Mouse (Mus musculus) heart, postnatal 10 days (tissue): ENCODE measurements around the gene 1700069L16Rik. TPM values are rescaled to one million over a fixed set of nuclear protein-coding genes. Genes with fewer than 3 reads are reported as not detected.
A peak's percentile ranks its signal among the peaks of the same experiment; 100 is the strongest.

Source experiments
- DNase-seq, 2 experiments: peaks; one replicate each; pipeline ENCODE4 v3.0.0; 2021
- intact Hi-C: fragments of 180-260 bp; cut with DNase I; formaldehyde crosslinking; loops from one replicate; pipeline ENCODE4 v1.15.1; 2025
- total RNA-seq, 2 experiments: library from RNA; stranded (reverse); gene quantifications; 2 replicates each; pipeline ENCODE4 v1.2.3; 2021

1700069L16Rik gene
- total RNA-seq, 2 experiments from 2014 or later: not detected

- DNase-seq: peak; percentile 94 to 95
- intact Hi-C loops: no loop called here
Observed at GRCm38 (mm10) chr5:113735345-113736112, 11.0 kb upstream of the 1700069L16Rik start, which contains the start of gene Ficd. Gene Ficd, plus strand, starts transcription at chr5:113735803.

GRCm38 (mm10) chr5:113735023-113735344 lies 10.4 kb upstream of the 1700069L16Rik start:
- intact Hi-C loops: no loop called here
- DNase-seq: no peak

GRCm38 (mm10) chr5:113734376-113734775 lies 9.8 kb upstream of the 1700069L16Rik start:
- DNase-seq: no peak
- intact Hi-C loops: no loop called here

- DNase-seq: peak; percentile 28 to 67
- intact Hi-C loops: loop anchor here (1.0 kb wide), 1 partner anchor 366 kb away; no protein-coding TSS in a partner anchor
Observed at GRCm38 (mm10) chr5:113732182-113732581, 7.6 kb upstream of the 1700069L16Rik start.

GRCm38 (mm10) chr5:113731174-113731573 lies 6.6 kb upstream of the 1700069L16Rik start:
- intact Hi-C loops: no loop called here
- no peak for DNase-seq

- DNase-seq: no peak
- intact Hi-C loops: no loop called here
Observed at GRCm38 (mm10) chr5:113730641-113731121, 6.1 kb upstream of the 1700069L16Rik start.

GRCm38 (mm10) chr5:113728691-113729090 lies 4.1 kb upstream of the 1700069L16Rik start:
- DNase-seq: no peak
- intact Hi-C loops: no loop called here

GRCm38 (mm10) chr5:113728011-113728410 lies 3.4 kb upstream of the 1700069L16Rik start:
- no peak for DNase-seq
- intact Hi-C loops: no loop called here

GRCm38 (mm10) chr5:113727238-113727637 lies 2.7 kb upstream of the 1700069L16Rik start:
- intact Hi-C loops: no loop called here
- no peak for DNase-seq

GRCm38 (mm10) chr5:113726618-113727017 lies 2.0 kb upstream of the 1700069L16Rik start:
- DNase-seq: no peak
- intact Hi-C loops: no loop called here

GRCm38 (mm10) chr5:113725417-113725816 lies 845 bp upstream of the 1700069L16Rik start:
- no peak for DNase-seq
- intact Hi-C loops: loop anchor here (2.0 kb wide), 2 partner anchors 137 to 359 kb away; no protein-coding TSS in a partner anchor

- DNase-seq: no peak
- intact Hi-C loops: loop anchor here (1.0 to 5.0 kb wide), 4 partner anchors 61 to 357 kb away; no protein-coding TSS in a partner anchor
Observed at GRCm38 (mm10) chr5:113723567-113724237, 870 bp downstream of the 1700069L16Rik start.

- intact Hi-C loops: loop anchor here (5.0 kb wide), 1 partner anchor 60 kb away; no protein-coding TSS in a partner anchor
- DNase-seq: no peak
Observed at GRCm38 (mm10) chr5:113722224-113723013, 2.2 kb downstream of the 1700069L16Rik start.

GRCm38 (mm10) chr5:113719221-113719661 lies 5.3 kb downstream of the 1700069L16Rik start:
- intact Hi-C loops: no loop called here
- DNase-seq: no peak

GRCm38 (mm10) chr5:113716581-113717388 lies 7.8 kb downstream of the 1700069L16Rik start:
- peak; percentile 40 to 67 for DNase-seq
- intact Hi-C loops: no loop called here

GRCm38 (mm10) chr5:113712861-113713260 lies 11.7 kb downstream of the 1700069L16Rik start:
- intact Hi-C loops: no loop called here
- no peak for DNase-seq

GRCm38 (mm10) chr5:113703803-113704585 lies 20.6 kb downstream of the 1700069L16Rik start:
- DNase-seq: peak; percentile 25 to 31
- intact Hi-C loops: loop anchor here (5.0 kb wide), 2 partner anchors 42 to 112 kb away; no protein-coding TSS in a partner anchor

GRCm38 (mm10) chr5:113700388-113701023 lies 24.1 kb downstream of the 1700069L16Rik start:
- DNase-seq: no peak
- intact Hi-C loops: loop anchor here (5.0 kb wide), 2 partner anchors 38 to 108 kb away; no protein-coding TSS in a partner anchor
